Mouse (Mus musculus): ENCODE data around the gene Adk.

The Adk gene

DNA sequence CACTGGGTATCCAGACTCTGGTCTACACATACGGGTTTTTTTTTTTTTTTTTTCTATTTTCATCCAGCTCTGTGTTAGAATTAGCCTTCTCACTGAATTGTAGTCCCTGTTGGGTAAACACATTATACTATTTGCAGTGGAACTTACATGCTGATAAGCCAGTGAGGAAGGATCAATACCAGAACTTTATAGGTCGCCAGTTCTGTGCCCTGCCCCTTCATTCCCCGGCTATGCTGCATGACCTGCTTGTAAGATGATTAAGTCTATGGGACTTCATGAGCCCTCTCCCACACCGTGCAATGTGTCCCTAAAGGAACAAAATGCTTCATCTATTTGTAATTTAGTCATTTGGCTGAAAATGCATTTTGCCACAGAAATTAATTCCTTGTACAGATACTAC lies 219.1 kb downstream of the Adk start:
- DNase-seq (ENCODE audit: low read depth, low spot score): no peak

DNA sequence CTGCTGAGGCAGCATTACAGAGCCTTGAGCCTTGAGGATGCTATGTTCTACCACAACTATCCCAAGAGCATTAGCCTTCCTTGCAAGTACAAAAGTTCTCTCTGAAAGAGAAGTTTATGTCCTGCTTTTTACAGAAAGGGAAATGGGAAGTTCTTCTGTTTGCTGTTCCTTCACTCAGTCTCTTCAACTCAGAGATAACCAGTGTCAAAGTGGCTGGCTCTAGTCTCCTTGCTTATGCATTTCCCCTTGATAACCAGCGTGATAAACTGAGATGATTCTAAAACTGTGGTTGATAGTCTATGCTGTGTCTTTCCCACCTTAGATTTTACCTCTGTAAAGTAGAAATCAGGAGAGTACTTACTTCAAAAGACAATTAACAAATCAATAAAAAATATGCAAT lies 223.4 kb downstream of the Adk start:
- no peak for DNase-seq (ENCODE audit: low read depth, low spot score)

GRCm38 (mm10) chr14:21278290-21278689 lies 225.9 kb downstream of the Adk start:
- DNase-seq (ENCODE audit: low read depth, low spot score): no peak

DNA sequence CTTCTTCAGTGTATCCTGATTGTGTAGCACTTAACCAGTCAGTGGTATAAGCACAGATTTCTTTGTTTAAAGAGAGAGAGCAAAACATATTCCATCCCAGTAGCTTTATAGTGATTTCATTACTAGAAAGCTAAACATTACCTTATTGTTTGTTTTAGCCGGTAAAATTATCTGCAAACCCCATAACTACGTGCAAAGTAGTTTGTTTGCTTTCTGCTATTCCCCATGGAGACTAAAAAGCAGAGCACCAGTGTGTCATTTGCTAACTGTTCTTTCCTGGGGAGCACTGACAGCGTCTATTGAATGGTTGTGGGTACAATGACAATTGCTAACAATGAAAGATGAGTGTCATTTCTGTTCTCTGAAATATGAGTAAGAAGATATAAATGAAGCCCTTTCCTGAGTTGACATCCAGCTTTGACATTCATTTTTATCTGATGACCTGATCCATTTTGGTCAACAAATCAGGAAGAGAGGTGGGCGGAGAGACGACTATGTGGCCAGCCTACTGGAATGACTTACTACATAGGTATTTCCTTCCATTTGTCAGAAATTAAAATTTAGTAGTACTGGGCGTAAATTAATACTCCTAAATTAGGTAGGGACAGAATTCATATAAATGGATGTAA lies 226.6 kb downstream of the Adk start:
- DNase-seq (ENCODE audit: low read depth, low spot score): no peak

GRCm38 (mm10) chr14:21280451-21280850 lies 228.1 kb downstream of the Adk start:
- DNase-seq (ENCODE audit: low read depth, low spot score): no peak

DNA sequence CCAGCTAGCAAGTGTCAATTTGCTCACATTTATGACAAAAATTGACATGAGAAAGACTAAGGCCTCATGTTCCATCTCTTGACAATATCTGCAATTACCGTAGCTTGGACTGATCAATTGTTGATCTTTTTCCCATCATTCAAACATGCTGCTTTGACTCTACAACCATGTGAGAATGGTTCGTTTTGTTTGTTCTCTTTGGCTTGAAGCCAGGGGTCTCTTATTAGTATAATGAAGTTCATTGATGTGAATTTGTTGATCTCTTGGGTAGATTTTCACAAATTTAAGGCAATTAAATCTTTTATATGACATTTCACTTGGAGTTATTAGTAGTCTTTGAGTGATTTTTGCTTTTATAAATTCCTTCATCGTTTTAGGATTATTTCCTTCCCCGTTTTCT lies 229.1 kb downstream of the Adk start:
- DNase-seq (ENCODE audit: low read depth, low spot score): no peak

GRCm38 (mm10) chr14:21284116-21284515 lies 231.7 kb downstream of the Adk start:
- no peak for DNase-seq (ENCODE audit: low read depth, low spot score)

DNA sequence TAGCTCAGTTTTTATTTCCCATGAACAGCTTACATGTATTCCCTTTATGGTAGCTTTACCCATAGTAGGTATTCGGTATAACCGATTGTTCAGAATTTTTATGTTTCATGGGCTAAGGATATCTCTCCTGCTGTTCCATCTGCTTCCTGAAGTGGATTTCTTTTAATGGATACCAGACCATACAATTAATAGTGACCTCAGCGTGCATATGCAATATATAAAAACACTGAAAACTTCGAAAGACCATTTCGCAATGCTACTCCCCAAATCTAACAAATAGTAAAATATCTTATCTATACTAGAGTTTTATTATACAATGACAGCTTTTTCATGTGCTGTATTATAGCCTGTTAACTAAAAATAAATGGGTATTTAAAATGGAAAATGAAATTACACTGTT lies 232.5 kb downstream of the Adk start:
- no peak for DNase-seq (ENCODE audit: low read depth, low spot score)

- no peak for DNase-seq (ENCODE audit: low read depth, low spot score)
These were observed 233.9 kb downstream of the Adk start for GRCm38 (mm10) chr14:21286274-21286673.

GRCm38 (mm10) chr14:21287726-21288442 lies 235.5 kb downstream of the Adk start:
- no peak for DNase-seq (ENCODE audit: low read depth, low spot score)

GRCm38 (mm10) chr14:21299743-21300142 lies 247.4 kb downstream of the Adk start:
- no peak for DNase-seq (ENCODE audit: low read depth, low spot score)

- DNase-seq (ENCODE audit: low read depth, low spot score): no peak
These were observed 252.4 kb downstream of the Adk start for GRCm38 (mm10) chr14:21304815-21305214.

DNA sequence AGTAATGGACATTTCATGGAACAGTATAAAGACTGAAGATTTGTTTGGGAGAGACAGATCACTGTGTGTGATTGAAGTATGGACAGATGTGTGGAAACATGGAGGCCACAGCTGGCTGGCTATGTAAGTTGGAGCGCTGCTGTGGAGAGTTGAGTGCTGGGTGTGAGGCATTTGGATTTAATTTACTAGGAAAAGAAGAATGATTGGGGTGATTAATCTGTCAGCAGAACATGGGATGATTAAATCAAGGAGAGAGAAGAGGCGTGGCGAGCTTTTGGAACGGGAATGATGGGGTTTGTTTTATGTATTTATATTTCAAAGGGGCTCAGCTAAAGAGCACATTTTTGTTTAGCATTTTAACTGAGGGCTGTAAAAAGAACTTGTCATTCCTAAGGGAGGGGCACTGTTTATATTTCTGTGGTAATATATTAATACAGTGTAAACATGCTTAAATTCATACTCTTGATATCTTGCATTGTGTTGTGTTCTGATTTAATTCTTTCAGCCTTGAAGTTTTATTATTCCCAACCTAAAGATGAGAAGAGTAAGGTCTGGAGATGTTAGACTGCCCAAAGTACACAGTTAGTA lies 256.1 kb downstream of the Adk start:
- no peak for DNase-seq (ENCODE audit: low read depth, low spot score)

DNA sequence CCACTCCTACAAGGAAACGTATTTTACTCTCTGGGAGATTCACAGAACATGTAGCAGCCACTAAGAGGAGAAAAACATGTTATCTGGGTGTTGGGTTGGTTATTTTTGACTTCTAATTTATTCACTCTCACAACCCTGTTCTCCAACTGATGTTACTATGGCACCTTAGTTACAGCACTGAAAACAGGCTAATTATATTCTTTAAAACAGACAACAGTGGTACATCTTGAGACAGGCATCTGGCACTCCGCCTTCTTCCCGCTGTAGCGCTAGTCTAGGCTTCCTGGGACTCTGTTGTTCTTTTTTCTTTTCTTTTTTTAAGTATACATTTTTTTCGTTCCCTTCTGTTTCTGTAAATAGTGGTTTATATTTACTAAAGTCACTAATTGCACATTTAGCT lies 258.2 kb downstream of the Adk start:
- no peak for DNase-seq (ENCODE audit: low read depth, low spot score)

DNA sequence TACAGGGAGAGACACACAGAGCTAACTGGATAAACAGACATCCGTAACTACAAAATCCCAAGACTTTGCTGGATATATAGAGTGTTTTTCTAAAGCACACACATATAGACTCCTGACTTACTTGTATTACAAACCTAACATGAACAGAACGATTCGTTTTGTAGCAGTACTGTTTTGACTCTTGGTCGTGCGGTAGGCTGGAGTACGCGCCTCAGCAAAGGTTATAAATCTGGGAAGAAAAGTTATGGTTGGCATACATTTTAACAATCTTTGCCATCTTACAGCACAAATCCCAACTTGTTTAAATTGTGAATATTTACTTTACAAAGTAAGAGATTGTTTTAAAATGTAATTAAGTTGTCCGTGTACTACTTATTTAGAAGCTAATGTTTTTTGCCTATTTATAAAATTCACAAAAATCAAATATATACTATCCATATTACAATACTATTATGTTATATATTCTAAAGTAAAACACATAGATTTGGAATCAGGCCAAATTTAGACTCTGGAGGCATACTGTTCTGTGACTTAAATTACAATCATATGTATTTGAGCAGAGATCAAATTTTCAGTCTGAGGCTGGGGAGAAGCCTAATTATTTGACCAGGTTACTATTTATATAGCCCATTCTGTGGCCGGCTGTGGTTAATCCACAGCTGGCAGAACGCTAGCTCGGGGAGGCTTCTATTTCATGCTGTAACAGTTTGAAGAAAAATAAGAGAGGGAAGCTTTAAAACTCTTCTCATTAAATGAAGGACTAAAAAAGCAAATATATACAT lies 261.4 kb downstream of the Adk start:
- no peak for DNase-seq (ENCODE audit: low read depth, low spot score)

GRCm38 (mm10) chr14:21314466-21314865 lies 262.1 kb downstream of the Adk start:
- no peak for DNase-seq (ENCODE audit: low read depth, low spot score)

- no peak for DNase-seq (ENCODE audit: low read depth, low spot score)
These were observed 282.5 kb downstream of the Adk start for GRCm38 (mm10) chr14:21334826-21335225.

DNA sequence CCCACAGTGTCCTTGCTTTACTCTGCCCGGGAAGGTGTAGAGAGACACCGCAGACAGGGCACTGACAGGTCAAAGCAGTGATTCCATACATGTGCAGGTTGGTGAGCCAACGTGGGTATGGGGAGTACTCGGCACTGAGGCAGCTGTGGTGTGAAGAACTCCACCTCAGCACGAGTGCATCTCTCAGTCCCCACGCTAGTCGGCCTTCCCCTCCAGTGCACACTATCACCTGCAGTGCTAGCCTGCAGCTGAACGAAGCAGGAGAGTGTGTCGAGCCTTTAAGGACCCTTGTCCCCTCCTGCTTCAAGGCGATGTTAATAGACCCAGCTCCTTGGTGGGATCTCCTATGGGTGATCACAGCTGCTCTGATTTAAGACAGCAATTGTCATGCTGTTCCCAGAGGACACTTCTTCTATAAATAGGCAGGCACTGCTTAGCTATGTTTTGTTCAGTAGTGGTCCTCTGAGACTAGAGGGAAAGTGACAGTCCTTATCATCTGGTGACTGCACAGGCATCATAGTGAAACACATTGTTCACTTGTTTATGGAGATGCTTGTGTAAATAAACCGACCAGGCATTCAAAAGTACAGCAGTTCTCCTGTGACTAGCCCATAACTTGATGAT lies 283.4 kb downstream of the Adk start:
- DNase-seq (ENCODE audit: low read depth, low spot score): no peak

DNA sequence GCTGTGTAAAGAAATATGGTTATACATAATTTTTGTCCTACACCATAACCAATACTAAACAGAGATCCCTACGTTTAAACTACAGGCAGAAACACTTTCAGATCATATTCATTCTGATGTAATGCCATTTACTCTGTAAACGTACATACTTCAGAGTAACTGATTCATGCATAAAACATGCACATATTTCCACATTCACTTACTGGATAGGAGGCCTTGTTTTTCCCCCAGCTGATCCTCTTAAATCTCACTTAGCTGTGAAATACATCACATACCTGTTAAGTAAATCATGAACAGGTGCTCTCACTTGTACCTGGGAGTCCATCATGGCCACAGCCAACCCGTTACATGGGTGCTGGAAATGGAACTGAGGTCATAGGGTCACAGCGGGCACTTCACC lies 285.6 kb downstream of the Adk start:
- no peak for DNase-seq (ENCODE audit: low read depth, low spot score)

DNA sequence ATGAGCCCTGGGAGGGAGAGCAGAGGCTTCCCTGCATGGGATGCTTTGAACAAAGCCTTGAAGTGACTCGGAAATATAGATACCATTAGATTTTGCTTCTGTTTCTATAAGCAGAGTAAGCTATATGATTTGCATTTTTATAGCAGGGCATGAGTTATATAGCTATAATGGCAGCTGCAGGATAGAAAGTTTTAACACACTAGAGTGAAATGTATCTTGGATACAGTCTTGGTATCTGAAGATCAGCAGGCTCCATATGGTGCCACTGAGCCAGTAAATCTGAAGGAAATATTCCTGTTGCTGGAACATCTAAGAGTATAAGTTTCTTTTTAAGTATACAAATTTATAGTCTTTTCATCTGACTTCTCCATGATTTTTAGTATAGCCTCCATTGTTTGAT lies 288.8 kb downstream of the Adk start:
- no peak for DNase-seq (ENCODE audit: low read depth, low spot score)

GRCm38 (mm10) chr14:21342984-21343383 lies 290.6 kb downstream of the Adk start:
- DNase-seq (ENCODE audit: low read depth, low spot score): no peak

DNA sequence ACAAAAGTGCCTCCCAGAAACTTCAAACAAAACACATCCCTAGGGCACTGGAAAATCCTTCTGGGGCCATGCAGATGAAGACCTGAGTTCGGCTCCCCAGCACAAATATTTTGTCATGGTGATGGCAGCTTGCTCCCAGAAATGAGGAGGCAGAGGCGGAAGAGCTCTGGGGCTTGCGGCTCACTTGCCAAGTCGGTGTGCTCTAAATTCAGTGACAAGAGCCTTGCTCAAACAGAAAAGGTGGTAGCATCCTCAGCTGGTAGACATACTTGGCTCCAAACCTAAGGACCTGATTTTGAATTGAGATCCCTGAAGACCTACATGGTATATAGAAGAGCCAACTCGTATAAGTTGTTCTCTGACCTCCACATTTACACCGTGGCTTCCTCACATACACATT lies 292.5 kb downstream of the Adk start:
- no peak for DNase-seq (ENCODE audit: low read depth, low spot score)
